Mouse (Mus musculus) erythroblast, embryonic 14.5 days (primary cell): ENCODE data around the gene Tenm2.

Source experiments
- GATA1 ChIP-seq: IDR thresholded peaks from 2 replicates; pipeline ENCODE4 v1.6.1; 2012; ENCODE audit warnings: low read length, inconsistent platforms, mixed read lengths
- TAL1 ChIP-seq: IDR thresholded peaks from 3 replicates; pipeline ENCODE4 v1.6.1; 2012; ENCODE audit warnings: low read length, inconsistent platforms, mixed read lengths

- TF ChIP-seq GATA1 (no peak), TAL1 (no peak)
These were observed 14.8 kb downstream of the Tenm2 start for GRCm38 (mm10) chr11:37220921-37221320.
